Mouse (Mus musculus): Measurements from ENCODE around the gene Stag2.

GRCm38 (mm10) chrX:42110585-42110984 lies 38.5 kb upstream of the Stag2 start:
- TF ChIP-seq CTCF (IDR thresholded peaks at IDR 0.05; ENCODE audit: insufficient read depth, low read depth, low read length) (no peak), POLR2A (IDR thresholded peaks at IDR 0.05; ENCODE audit: insufficient read depth, low read depth, low read length) (no peak)
